Mouse (Mus musculus): ENCODE measurements around the gene Npb. TPM values are rescaled to one million over a fixed set of nuclear protein-coding genes. Genes with fewer than 3 reads are reported as not detected.

Gene Npb
- total and polyA plus RNA-seq, 3 experiments = 0.27 to 1.7 TPM; not detected in 1

DNA sequence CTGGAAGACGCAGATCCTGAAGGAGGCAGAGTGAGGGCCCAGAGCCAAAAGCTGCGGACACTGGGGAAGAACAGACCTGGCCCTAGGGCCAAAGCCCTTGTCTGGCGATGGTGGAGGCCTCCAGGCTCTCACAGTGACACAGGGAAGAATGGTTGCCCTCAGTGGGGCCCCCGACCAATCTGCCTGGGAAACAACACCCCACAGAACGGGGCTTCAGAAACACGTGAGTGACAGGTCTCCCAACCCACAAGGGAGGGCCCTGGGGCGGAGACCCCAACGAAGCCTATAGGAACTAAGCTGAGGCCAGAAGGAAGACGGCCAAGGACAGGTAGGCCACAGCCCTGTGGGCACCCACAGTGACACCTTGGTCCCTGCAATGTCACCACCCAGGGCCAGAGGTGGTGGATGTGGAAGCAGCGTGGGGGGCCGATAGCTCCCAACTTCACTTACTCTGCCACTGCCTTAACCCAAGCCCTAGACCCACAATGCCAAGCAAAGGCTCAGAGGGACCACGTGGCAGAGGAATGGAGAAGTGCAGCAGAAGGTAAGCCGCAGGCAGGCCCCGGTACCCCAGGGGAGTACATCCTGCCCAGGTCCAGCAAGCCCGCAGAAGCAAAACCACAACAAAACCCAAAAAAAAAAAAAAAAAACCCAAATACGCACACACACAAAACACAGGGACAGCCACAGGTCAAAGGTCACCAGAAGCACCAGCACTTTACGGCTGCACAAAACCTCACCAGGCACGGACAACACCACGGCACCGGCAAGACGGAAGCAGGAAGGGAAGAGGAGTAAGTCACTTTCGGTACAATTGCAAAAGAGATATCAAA, 19.4 kb downstream of the Npb start:
- Histone ChIP-seq H3K27me3 (ENCODE audit: control insufficient read depth in 1 of 2, insufficient read depth in 2 of 2, low read length in 2 of 2) (no peaks in the 10 kb centered on the region), H3K4me3 (ENCODE audit: control insufficient read depth in 1 of 2, insufficient read depth in 1 of 2, low read depth in 2 of 2, low read length in 2 of 2) (no peak overlapping the region), H3K79me2 (ENCODE audit: control insufficient read depth, insufficient read depth, low read length, poor library complexity) (peaks cover 65% of the 10 kb centered on the region), H3K36me3 (ENCODE audit: control insufficient read depth in 1 of 2, insufficient read depth in 2 of 2, low read length in 2 of 2) (peaks cover 3 to 35% of the 10 kb centered on the region in 2 experiments), H3K4me1 (ENCODE audit: control insufficient read depth in 1 of 2, insufficient read depth in 2 of 2, low read length in 2 of 2) (peaks cover 19 to 40% of the 10 kb centered on the region in 2 experiments), H3K27ac (ENCODE audit: control insufficient read depth, low read depth, low read length) (no peak overlapping the region), H3K9ac (ENCODE audit: control insufficient read depth, low read depth, low read length, poor library complexity, severe bottlenecking) (no peak overlapping the region), H3K9me3 (replicated peaks; ENCODE audit: insufficient read depth, low read length) (no peaks in the 10 kb centered on the region)
- TF ChIP-seq BHLHE40 (IDR thresholded peaks at IDR 0.05; ENCODE audit: borderline replicate concordance, low read depth, low read length) (no peak), CTCF (IDR thresholded peaks at IDR 0.05 in 2 of 3, conservative IDR thresholded peaks at IDR 0.05 in 1 of 3; ENCODE audit: control insufficient read depth in 1 of 3, insufficient read depth in 1 of 3, low read depth in 2 of 3, low read length in 3 of 3, poor library complexity in 1 of 3, severe bottlenecking in 1 of 3) (no peak), MAFK (IDR thresholded peaks at IDR 0.05; ENCODE audit: borderline replicate concordance, low read depth, low read length) (no peak), GABPA (IDR thresholded peaks at IDR 0.05; ENCODE audit: low read depth, low read length) (no peak), UBTF (IDR thresholded peaks at IDR 0.05; ENCODE audit: borderline replicate concordance, insufficient read depth, low read depth, low read length) (no peak), MEF2A (IDR thresholded peaks at IDR 0.05; ENCODE audit: extremely low read depth, insufficient replicate concordance, low read depth, low read length, poor library complexity, severe bottlenecking) (no peak)
- no peak for DNase-seq (ENCODE audit: low read depth, low spot score)

DNA sequence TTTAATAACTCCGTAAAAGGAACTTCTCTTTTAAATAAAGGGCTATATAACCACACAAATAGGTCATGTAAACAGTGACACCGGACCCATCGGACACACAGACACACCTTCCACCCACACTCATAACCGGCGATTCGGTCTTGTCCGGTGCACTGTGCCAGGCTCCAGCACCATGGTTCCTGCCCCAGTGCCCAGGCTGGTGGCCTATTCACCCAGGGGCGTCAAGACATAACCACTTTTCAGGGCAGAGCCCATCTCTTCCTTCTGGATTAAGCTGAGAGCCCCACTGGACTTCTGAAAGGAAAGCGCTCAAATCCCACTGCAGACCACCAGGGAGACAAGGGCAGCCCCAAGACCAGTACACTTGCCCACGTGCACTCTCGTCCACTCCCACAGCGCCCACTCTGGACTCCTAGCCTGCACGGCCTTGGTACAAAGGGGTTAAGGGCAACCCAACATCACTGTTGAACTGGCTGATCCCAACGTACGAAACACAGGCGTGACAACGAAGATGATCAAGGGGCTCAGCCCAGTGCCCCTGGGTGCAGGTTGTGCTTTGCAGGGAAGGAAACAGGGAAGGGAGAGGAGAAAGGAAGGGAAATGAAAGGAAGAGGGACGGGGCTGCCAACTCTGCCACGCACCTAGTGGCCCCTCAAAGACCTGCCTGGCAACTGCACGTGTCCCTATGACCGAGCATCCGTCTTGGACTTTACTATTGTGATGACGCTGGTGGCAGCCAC, 20.5 kb downstream of the Npb start:
- H3K27ac ChIP-seq (ENCODE audit: control insufficient read depth, low read depth, low read length) = no peak overlapping the region
- no peak overlapping the region for H3K9ac ChIP-seq (ENCODE audit: control insufficient read depth, low read depth, low read length, poor library complexity, severe bottlenecking)
- no peak overlapping the region for H3K4me3 ChIP-seq (ENCODE audit: control insufficient read depth in 1 of 2, insufficient read depth in 1 of 2, low read depth in 2 of 2, low read length in 2 of 2)
- H3K27me3 ChIP-seq (ENCODE audit: control insufficient read depth in 1 of 2, insufficient read depth in 2 of 2, low read length in 2 of 2) = no peaks in the 10 kb centered on the region
- TF ChIP-seq GABPA (IDR thresholded peaks at IDR 0.05; ENCODE audit: low read depth, low read length) (no peak), RCOR1 (IDR thresholded peaks at IDR 0.05; ENCODE audit: low read depth, low read length) (no peak), TAL1 (IDR thresholded peaks at IDR 0.05; ENCODE audit: low read length) (no peak), NRF1 (IDR thresholded peaks at IDR 0.05; ENCODE audit: insufficient read depth, low read depth, low read length, poor library complexity, severe bottlenecking) (no peak), CHD1 (IDR thresholded peaks at IDR 0.05; ENCODE audit: low read depth, low read length) (no peak), CTCF (IDR thresholded peaks at IDR 0.05 in 2 of 3, conservative IDR thresholded peaks at IDR 0.05 in 1 of 3; ENCODE audit: control insufficient read depth in 1 of 3, insufficient read depth in 1 of 3, low read depth in 2 of 3, low read length in 3 of 3, poor library complexity in 1 of 3, severe bottlenecking in 1 of 3) (no peak), ZC3H11A (IDR thresholded peaks at IDR 0.05; ENCODE audit: low read depth, low read length) (no peak), MAFK (IDR thresholded peaks at IDR 0.05; ENCODE audit: borderline replicate concordance, low read depth, low read length) (no peak), USF1 (IDR thresholded peaks at IDR 0.05; ENCODE audit: low read depth, low read length) (no peak), KAT2A (conservative IDR thresholded peaks at IDR 0.05; ENCODE audit: low read depth, low read length) (no peak)
- peaks cover 65% of the 10 kb centered on the region for H3K79me2 ChIP-seq (ENCODE audit: control insufficient read depth, insufficient read depth, low read length, poor library complexity)
- peaks cover 19 to 39% of the 10 kb centered on the region in 2 experiments for H3K4me1 ChIP-seq (ENCODE audit: control insufficient read depth in 1 of 2, insufficient read depth in 2 of 2, low read length in 2 of 2)
- peaks cover 3 to 32% of the 10 kb centered on the region in 2 experiments; a peak in 3 of 4 replicates for H3K36me3 ChIP-seq (ENCODE audit: control insufficient read depth in 1 of 2, insufficient read depth in 2 of 2, low read length in 2 of 2)
- H3K9me3 ChIP-seq (replicated peaks; ENCODE audit: insufficient read depth, low read length) = no peaks in the 10 kb centered on the region
- DNase-seq (ENCODE audit: low read depth, low spot score) = no peak

All from MEL (cell line).